Mouse (Mus musculus) bone marrow, adult 2 months (tissue): Measurements from ENCODE around the gene Ccdc83. TPM values are rescaled to one million over a fixed set of nuclear protein-coding genes. Genes with fewer than 3 reads are reported as not detected.

Source experiments
- H3K27ac ChIP-seq: fragments of 200-500 bp; 2 replicates; pipeline ENCODE4 v1.5.1; 2012; ENCODE audit warnings: low read depth, mild to moderate bottlenecking, control low read depth, inconsistent platforms, low read length; ENCODE audit not compliant: control insufficient read depth, poor library complexity, insufficient read depth
- H3K4me1 ChIP-seq: fragments of 200-500 bp; 2 replicates; pipeline ENCODE4 v1.6.1; 2011; ENCODE audit warnings: low read length; ENCODE audit not compliant: control insufficient read depth, insufficient read depth
- H3K4me3 ChIP-seq: fragments of 200-500 bp; replicated peaks from 2 replicates; pipeline ENCODE3; 2011; ENCODE audit warnings: mild to moderate bottlenecking, low read depth, low read length, control low read depth; ENCODE audit not compliant: control insufficient read depth
- CTCF ChIP-seq: fragments of 200-500 bp; IDR thresholded peaks from 2 replicates; pipeline ENCODE4 v1.5.1; 2011; ENCODE audit warnings: low read length, control low read depth; ENCODE audit not compliant: control insufficient read depth, insufficient read depth
- POLR2A ChIP-seq: fragments of 200-500 bp; IDR thresholded peaks from 2 replicates; pipeline ENCODE4 v1.6.1; 2011; ENCODE audit warnings: low read depth, mild to moderate bottlenecking, control low read depth, low read length, borderline replicate concordance; ENCODE audit not compliant: control insufficient read depth
- WGBS: fragments of 180-500 bp; shearing (Covaris S2); methylation state at CpG from one replicate; pipeline ENCODE4 v1.1.7; 2018; 5-methylcytosine and 5-hydroxymethylcytosine counted together
- polyA plus RNA-seq: library from polyadenylated mRNA; stranded (reverse); fragments of >200 nt; gene quantifications from 2 replicates; pipeline ENCODE4 v1.2.4, GENCODE M21; 2011; ENCODE audit warnings: low replicate concordance; ENCODE audit not compliant: missing spikeins, insufficient read depth, insufficient read length

Gene Ccdc83
- polyA plus RNA-seq, 1 experiment: not detected

DNA sequence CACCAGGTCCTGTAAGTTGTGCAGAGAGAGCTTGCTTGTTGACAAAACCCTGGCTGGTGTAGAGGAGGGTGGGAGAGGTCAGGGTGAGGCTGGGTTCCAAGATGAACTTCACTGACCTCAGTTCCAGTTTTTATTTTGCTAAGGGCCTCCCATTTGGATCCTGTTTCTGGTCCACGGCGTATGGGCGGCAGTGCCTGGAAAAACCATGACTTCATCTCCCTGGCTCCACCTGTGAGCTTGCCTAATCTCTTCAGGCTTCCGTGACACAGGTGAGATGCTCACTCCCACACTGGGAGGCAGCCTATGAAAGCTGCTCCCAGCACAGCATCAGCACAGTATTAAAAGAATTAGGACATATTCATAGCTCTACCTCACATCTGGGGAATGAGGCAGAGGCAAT is 12.2 kb upstream of the Ccdc83 start:
- no peak overlapping the region for H3K27ac ChIP-seq
- TF ChIP-seq POLR2A: no peak
- TF ChIP-seq CTCF: no peak
- H3K4me3 ChIP-seq: no peak overlapping the region
- H3K4me1 ChIP-seq: no peaks in the 10 kb centered on the region; the same call in 1 of the 2 replicates
- WGBS: 71% methylated on average over 4 of the region's 4 CpGs

- H3K4me3 ChIP-seq: no peak overlapping the region
- no peaks in the 10 kb centered on the region; the same call in 1 of the 2 replicates for H3K4me1 ChIP-seq
- WGBS: 58% methylated on average over 3 of the region's 3 CpGs
- TF ChIP-seq POLR2A: no peak
- no peak for TF ChIP-seq CTCF
- H3K27ac ChIP-seq: no peak overlapping the region
Measured at GRCm38 (mm10) chr7:90277246-90277645, 11.7 kb upstream of the Ccdc83 start.

DNA sequence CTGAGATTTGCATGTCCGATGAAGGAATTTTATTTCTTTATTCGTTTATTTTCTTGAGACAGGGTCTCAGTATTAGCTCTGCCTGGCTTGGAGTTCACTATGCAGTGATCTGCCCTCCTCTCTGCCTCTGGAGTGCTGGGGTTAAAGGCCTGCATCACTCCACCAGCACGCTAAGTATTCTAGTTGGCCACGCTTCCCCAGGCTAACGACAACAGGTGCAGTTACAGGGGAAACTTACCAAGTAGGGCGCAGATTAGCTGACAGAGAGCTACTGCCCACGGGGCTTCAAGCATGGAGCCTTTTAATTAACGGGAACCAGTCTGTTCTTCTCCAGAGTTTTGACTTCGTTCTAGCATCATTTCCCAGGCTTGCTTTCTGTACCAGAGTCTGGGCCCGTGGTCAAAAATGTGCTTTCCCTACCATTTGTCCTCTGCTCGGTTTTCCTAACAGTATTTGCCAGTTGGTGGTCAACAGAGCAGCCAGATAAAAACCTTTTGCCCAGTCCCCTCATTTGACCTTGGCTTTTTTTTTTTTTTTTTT is 9.1 kb upstream of the Ccdc83 start:
- H3K4me1 ChIP-seq: no peaks in the 10 kb centered on the region
- no peak for TF ChIP-seq POLR2A
- no peak for TF ChIP-seq CTCF
- 64% methylated on average over 11 of the region's 11 CpGs for WGBS

GRCm38 (mm10) chr7:90270141-90270540 is 4.6 kb upstream of the Ccdc83 start:
- H3K27ac ChIP-seq: no peak overlapping the region
- TF ChIP-seq CTCF (no peak), POLR2A (no peak)
- WGBS: 19% methylated on average over 3 of the region's 3 CpGs
- no peaks in the 10 kb centered on the region for H3K4me1 ChIP-seq
- H3K4me3 ChIP-seq: no peak overlapping the region

More for the DNA sequence above, 9.1 kb upstream of the Ccdc83 start:
- Histone ChIP-seq H3K4me3 (no peak overlapping the region), H3K27ac (no peak overlapping the region)

GRCm38 (mm10) chr7:90261902-90262599 is 3.5 kb downstream of the Ccdc83 start:
- Histone ChIP-seq H3K4me1 (no peaks in the 10 kb centered on the region), H3K4me3 (no peak overlapping the region), H3K27ac (no peak overlapping the region)
- 55% methylated on average over 7 of the region's 7 CpGs for WGBS
- TF ChIP-seq CTCF (no peak), POLR2A (no peak)

DNA sequence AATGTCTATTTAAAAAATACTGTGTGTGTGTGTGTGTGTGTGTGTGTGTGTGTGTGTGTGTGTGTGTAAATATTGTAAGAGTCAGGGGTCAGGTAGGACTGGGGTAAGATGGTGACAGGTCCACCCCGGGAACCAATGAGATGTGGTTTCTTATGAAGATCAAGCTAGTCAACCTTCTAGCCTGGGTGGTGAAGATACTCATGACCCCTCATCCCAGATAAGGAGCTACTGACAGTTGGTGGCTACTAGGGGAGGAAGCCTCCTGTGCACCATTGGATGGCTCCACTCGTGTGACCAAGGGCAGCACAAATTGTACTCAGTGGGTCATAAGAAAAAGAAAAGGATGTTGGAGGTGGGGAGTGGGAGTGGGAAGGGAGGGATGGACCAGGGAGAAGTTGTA is 5.7 kb downstream of the Ccdc83 start:
- Histone ChIP-seq H3K27ac (no peak overlapping the region), H3K4me1 (no peaks in the 10 kb centered on the region), H3K4me3 (no peak overlapping the region)
- no peak for TF ChIP-seq CTCF
- TF ChIP-seq POLR2A: no peak
- 57% methylated on average over 2 of the region's 2 CpGs for WGBS

DNA sequence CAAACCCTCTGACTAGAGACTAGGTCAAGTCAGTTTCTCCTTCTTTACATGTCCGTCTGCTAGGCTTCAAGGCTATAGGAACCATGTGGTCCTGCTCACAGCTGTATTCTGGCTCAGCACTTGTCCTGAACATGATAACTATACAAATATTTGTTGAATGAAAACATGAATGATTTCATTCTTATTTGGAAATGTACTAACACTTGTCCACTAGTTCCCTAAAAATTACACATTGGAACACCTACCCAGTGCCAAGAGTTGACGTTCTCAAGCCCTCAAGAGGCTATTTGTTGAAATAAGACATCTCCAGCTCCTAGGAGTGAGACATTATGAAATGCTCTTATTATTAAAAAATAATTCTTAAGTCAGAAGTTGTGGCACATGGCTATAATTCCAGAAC is 6.9 kb downstream of the Ccdc83 start:
- WGBS: 81% methylated on average over 2 of the region's 2 CpGs
- Histone ChIP-seq H3K4me1 (no peaks in the 10 kb centered on the region), H3K4me3 (no peak overlapping the region), H3K27ac (no peak overlapping the region)
- no peak for TF ChIP-seq POLR2A
- TF ChIP-seq CTCF: no peak

DNA sequence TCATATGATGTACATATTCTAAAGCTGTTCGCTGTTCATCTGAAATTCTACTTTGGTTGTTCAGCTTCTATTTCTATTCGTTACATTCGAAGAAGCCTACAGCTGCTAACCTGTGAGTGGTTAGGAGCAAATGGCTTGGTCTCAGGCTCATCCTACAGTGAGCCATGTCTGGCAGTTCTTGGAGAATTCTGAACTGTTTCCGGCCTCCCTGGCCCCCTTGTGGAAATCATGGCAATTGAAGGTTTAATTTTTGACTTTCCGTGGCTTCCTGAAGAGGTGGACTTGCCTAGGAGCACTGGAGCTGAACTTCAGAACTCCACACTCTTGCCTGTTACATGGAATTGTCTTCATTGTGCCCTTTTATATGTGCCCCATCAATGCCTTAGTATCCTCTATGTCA is 12.6 kb downstream of the Ccdc83 start:
- H3K4me1 ChIP-seq: no peaks in the 10 kb centered on the region
- H3K27ac ChIP-seq: no peak overlapping the region
- no peak overlapping the region for H3K4me3 ChIP-seq
- TF ChIP-seq CTCF: no peak
- TF ChIP-seq POLR2A: no peak
- 73% methylated on average over 5 of the region's 5 CpGs for WGBS

DNA sequence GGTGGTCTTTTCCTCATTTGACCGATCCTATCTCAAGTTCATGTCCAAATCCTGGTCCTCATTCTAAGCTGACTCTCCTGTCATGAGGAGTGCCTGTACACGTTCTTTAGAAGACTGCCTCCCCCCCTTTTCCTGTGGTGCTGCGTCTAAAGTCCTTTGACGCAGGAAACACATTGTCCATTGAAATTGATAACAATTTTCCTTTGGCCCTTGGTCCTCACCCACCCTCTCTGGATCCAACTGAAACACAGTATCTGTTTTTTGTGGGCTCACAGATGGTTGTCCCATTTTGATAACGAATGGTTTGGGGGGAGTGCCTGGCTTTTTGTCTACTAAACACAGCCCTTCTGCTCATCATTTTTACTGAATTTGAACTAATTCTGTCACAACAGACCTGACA is 21.9 kb downstream of the Ccdc83 start:
- 45% methylated on average over 5 of the region's 5 CpGs for WGBS
- H3K4me3 ChIP-seq: no peak overlapping the region
- no peaks in the 10 kb centered on the region; the same call in 1 of the 2 replicates for H3K4me1 ChIP-seq
- TF ChIP-seq POLR2A (no peak), CTCF (no peak)
- no peak overlapping the region for H3K27ac ChIP-seq
